Mouse (Mus musculus) macrophage (primary cell): ENCODE results near the gene 2010003K11Rik. TPM values are rescaled to one million over a fixed set of nuclear protein-coding genes. Genes with fewer than 3 reads are reported as not detected.
"Not testable (repeated sequence)": the region's sequence is repeated elsewhere in the genome, so short reads cannot be mapped to it uniquely, and the experiment has no call there.

Experiments used
- H3K27ac ChIP-seq: fragments of 350-480 bp; formaldehyde crosslinking; 2 replicates; pipeline ENCODE4 v1.9.0; 2021
- H3K36me3 ChIP-seq: fragments of 350-480 bp; formaldehyde crosslinking; 2 replicates; pipeline ENCODE4 v1.9.0; 2021; ENCODE audit errors: inconsistent target
- H3K4me3 ChIP-seq: fragments of 350-480 bp; formaldehyde crosslinking; 2 replicates; pipeline ENCODE4 v1.9.0; 2021; ENCODE audit errors: inconsistent target
- H3K79me2 ChIP-seq: fragments of 350-480 bp; formaldehyde crosslinking; 2 replicates; pipeline ENCODE4 v1.9.0; 2021; ENCODE audit errors: inconsistent target
- WGBS: methylation state at CpG from one replicate; pipeline ENCODE4 v1.1.7; 2026; ENCODE audit warnings: inconsistent platforms; ENCODE audit not compliant: missing documents; 5-methylcytosine and 5-hydroxymethylcytosine counted together
- polyA plus RNA-seq: library from polyadenylated mRNA; stranded (reverse); fragments of 250-400 nt; gene quantifications from 3 replicates; pipeline ENCODE4 v1.2.4, GENCODE M21; 2018; ENCODE audit warnings: inconsistent platforms

The 2010003K11Rik gene
- polyA plus RNA-seq, 1 experiment from 2014 or later, result not detected

- H3K4me3 ChIP-seq, H3K36me3 ChIP-seq, H3K79me2 ChIP-seq, H3K27ac ChIP-seq: not testable (repeated sequence)
- WGBS, result 64% methylated on average over 1 of the region's 1 CpGs
Measured at GRCm38 (mm10) chr19:4454040-4454439, 44.3 kb downstream of the 2010003K11Rik start.

- WGBS, result 72% methylated on average over 4 of the region's 4 CpGs
- Histone ChIP-seq H3K27ac (no peak overlapping the region), H3K4me3 (no peak overlapping the region), H3K36me3 (no peaks in the 10 kb centered on the region), H3K79me2 (no peaks in the 10 kb centered on the region)
Measured at GRCm38 (mm10) chr19:4452525-4452924, 45.9 kb downstream of the 2010003K11Rik start.

GRCm38 (mm10) chr19:4451965-4452364 lies 46.4 kb downstream of the 2010003K11Rik start:
- H3K27ac ChIP-seq, result no peak overlapping the region

GRCm38 (mm10) chr19:4451098-4451497 lies 47.3 kb downstream of the 2010003K11Rik start:
- H3K27ac ChIP-seq, result no peak overlapping the region
- no peak overlapping the region for H3K4me3 ChIP-seq
- no peaks in the 10 kb centered on the region for H3K36me3 ChIP-seq
- 84% methylated on average over 8 of the region's 8 CpGs for WGBS
- H3K79me2 ChIP-seq, result no peaks in the 10 kb centered on the region

More at GRCm38 (mm10) chr19:4451965-4452364, 46.4 kb downstream of the 2010003K11Rik start:
- Histone ChIP-seq H3K36me3 (no peaks in the 10 kb centered on the region), H3K4me3 (no peak overlapping the region), H3K79me2 (no peaks in the 10 kb centered on the region)
- WGBS, result 79% methylated on average over 4 of the region's 5 CpGs

- Histone ChIP-seq H3K4me3 (no peak overlapping the region), H3K79me2 (no peaks in the 10 kb centered on the region), H3K36me3 (no peaks in the 10 kb centered on the region), H3K27ac (no peak overlapping the region)
- 80% methylated on average over 5 of the region's 5 CpGs for WGBS
Measured at GRCm38 (mm10) chr19:4450666-4451065, 47.7 kb downstream of the 2010003K11Rik start.

- Histone ChIP-seq H3K27ac (no peak overlapping the region), H3K79me2 (no peaks in the 10 kb centered on the region)
Measured at GRCm38 (mm10) chr19:4449230-4449629, 49.2 kb downstream of the 2010003K11Rik start.

GRCm38 (mm10) chr19:4447445-4447844 lies 50.9 kb downstream of the 2010003K11Rik start:
- Histone ChIP-seq H3K27ac (no peak overlapping the region), H3K79me2 (no peaks in the 10 kb centered on the region), H3K36me3 (no peaks in the 10 kb centered on the region), H3K4me3 (no peak overlapping the region)
- 88% methylated on average over 9 of the region's 9 CpGs for whole genome bisulfite sequencing

More at GRCm38 (mm10) chr19:4449230-4449629, 49.2 kb downstream of the 2010003K11Rik start:
- no peak overlapping the region for H3K4me3 ChIP-seq
- WGBS, result 89% methylated on average over 9 of the region's 9 CpGs
- no peaks in the 10 kb centered on the region for H3K36me3 ChIP-seq

Other genes starting within 250 kb of the 2010003K11Rik start
- gene Ssh3, start 229.4 kb downstream of the 2010003K11Rik start, polyA plus RNA-seq, result 32.6 to 83.1 TPM (median 36.6 TPM) in 3 replicates
- 3.2 to 8.1 TPM (median 5.6 TPM) in 3 replicates for gene Ankrd13d, start 215.4 kb downstream of the 2010003K11Rik start, polyA plus RNA-seq
- 131 to 143 TPM (median 139 TPM) in 3 replicates for gene Grk2, start 192.4 kb downstream of the 2010003K11Rik start, polyA plus RNA-seq
- gene Kdm2a, start 100.3 kb downstream of the 2010003K11Rik start, polyA plus RNA-seq, result 30.1 to 62.8 TPM (median 39.7 TPM) in 3 replicates
- gene Rhod, start 59.2 kb downstream of the 2010003K11Rik start, polyA plus RNA-seq, result 4.4 to 12.0 TPM (median 6.0 TPM) in 3 replicates
- not detected in 3 replicates for gene Syt12, start 21.1 kb downstream of the 2010003K11Rik start, polyA plus RNA-seq
- 0.35 to 0.94 TPM (median 0.49 TPM) in 3 replicates for gene Pcx, start 11.9 kb upstream of the 2010003K11Rik start, polyA plus RNA-seq
- 0.61 to 2.0 TPM (median 1.0 TPM) in 3 replicates for gene Lrfn4, start 117.1 kb upstream of the 2010003K11Rik start, polyA plus RNA-seq
- gene Rce1, start 127.1 kb upstream of the 2010003K11Rik start, polyA plus RNA-seq, result 11.3 to 29.4 TPM (median 20.2 TPM) in 3 replicates
- not detected in 3 replicates for gene Gm960, start 200.1 kb upstream of the 2010003K11Rik start, polyA plus RNA-seq
- gene Sptbn2, start 212.6 kb upstream of the 2010003K11Rik start, polyA plus RNA-seq, result 0.05 to 0.11 TPM (median 0.10 TPM) in 3 replicates